Mouse (Mus musculus) adrenal gland (tissue): ENCODE measurements at regions not wholly inside any gene's neighbourhood (a gene's known extent, or its start where the extent isn't known, plus 50 kb on each side); places are given as distances from the start of the nearest gene placed in this dataset.

Experiments used
- intact Hi-C: fragments of 180-260 bp; cut with DNase I; formaldehyde crosslinking; loops from one replicate; pipeline ENCODE4 v1.15.1; 2025

GRCm38 (mm10) chr13:53717582-53717981 lies 244.7 kb upstream of the Msx2 start:
- intact Hi-C loops = no loop called here

- intact Hi-C loops = no loop called here
Observed at GRCm38 (mm10) chr13:53717086-53717485, 244.2 kb upstream of the Msx2 start.

DNA sequence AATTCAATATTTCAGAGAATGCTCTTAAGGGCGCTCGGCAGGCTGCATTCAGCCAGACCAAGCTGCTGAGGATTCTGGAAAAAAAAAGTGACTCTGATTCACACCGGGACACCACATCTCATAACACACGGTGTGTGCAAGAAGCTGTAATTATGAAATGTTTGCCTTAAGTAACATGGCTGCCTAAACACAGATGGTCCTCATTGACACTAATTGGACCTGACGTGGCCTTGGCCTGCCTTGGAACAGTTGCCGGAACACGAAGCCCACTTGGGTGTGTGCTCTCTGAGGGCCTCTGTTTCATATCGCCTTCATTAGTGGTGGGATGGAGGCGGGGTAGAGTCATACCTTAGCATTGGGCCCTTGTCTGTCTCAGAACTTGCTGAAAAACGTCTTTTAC lies 236.2 kb upstream of the Msx2 start:
- intact Hi-C loops = no loop called here

- intact Hi-C loops = no loop called here
Observed at GRCm38 (mm10) chr13:53707548-53707947, 234.7 kb upstream of the Msx2 start.

GRCm38 (mm10) chr13:53704104-53704503 lies 231.2 kb upstream of the Msx2 start:
- intact Hi-C loops = no loop called here

GRCm38 (mm10) chr13:53700236-53700635 lies 227.4 kb upstream of the Msx2 start:
- intact Hi-C loops = no loop called here

GRCm38 (mm10) chr13:53697954-53698353 lies 225.1 kb upstream of the Msx2 start:
- intact Hi-C loops = no loop called here

DNA sequence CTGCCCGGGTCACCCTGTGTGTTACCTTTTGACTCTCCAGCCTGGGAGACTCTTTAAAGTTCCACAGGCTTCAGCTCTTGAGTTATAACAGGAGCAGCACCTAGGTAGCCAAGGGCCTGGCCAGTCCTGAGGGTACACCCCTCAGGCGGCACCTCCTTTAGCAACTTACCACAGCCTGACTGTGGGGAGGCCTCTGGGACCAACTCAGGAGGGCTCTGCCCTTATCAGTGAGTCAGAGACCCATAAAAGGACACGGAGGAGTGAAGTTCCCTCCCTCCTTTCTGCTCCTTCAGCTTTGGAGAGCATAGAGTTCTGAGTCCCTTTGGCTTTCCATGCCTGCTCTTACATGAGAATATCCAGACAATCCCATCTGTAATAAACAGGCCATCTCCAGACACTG lies 222.5 kb upstream of the Msx2 start:
- intact Hi-C loops = no loop called here

DNA sequence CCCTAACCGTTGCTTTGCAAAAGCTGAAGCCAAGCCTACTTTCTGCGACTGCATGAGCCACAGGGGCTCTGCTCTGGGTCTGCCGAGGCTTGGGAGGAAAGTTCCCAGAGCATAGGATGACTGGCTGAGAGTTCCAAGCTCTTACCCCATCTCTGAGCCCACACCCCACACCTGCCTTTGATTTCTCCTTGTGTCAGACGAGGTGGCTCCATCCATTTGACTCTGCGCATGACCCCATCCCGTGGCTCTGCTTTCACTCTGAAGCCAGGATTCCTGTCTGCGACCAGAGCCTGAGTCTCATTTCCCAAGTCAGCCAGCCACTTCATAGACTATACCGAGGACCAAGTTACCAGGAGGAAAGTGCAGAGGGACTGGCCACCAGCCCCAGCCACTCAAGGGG lies 216.1 kb upstream of the Msx2 start:
- intact Hi-C loops = loop anchor here (5.0 kb wide), 2 partner anchors 227 to 247 kb away; no protein-coding TSS in a partner anchor

DNA sequence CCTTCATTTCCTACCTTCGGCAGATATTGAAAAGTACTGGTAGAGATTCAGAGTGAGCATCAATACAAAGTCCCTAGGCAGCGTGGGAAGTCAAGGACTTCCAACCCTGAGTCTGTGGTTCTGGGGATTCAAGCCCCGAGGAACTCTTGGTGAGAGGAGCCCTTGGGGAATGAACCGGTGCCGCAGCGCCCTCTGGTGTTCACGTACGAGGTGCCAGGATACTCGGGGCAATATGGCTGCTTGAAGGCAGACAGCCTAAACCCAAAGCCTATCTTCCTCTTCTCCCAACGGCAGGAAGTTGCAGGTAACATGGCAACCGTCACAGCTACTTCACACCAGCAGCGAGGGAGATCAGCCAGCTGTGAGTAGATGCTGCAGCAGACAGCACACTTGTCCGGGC lies 215.6 kb upstream of the Msx2 start:
- intact Hi-C loops = loop anchor here (5.0 kb wide), 2 partner anchors 226 to 246 kb away; no protein-coding TSS in a partner anchor

GRCm38 (mm10) chr13:53684498-53684897 lies 211.6 kb upstream of the Msx2 start:
- intact Hi-C loops = no loop called here

- intact Hi-C loops = no loop called here
Observed at GRCm38 (mm10) chr13:53677187-53677586, 204.3 kb upstream of the Msx2 start.

DNA sequence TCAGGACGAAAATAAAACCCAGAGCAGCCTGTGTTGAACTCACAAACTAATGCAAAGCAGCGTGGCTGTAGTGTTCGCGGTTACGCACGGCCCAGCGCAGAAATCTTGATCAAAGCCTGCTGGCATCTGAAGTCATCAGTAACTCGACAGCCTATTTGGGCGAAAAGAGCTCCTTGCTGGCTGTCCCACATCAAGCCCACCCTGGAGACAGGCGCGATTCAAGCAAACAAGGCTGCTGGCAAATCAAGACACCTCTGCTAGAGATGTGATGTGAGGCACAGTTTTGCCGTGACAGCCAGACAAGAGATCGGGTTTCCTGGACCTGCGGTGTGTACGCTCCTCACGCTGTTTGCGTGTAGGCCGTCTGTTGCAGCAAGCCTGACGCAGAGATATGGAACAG lies 197.5 kb upstream of the Msx2 start:
- intact Hi-C loops = no loop called here

- intact Hi-C loops = no loop called here
Observed at GRCm38 (mm10) chr13:53667518-53667917, 194.6 kb upstream of the Msx2 start.

- intact Hi-C loops = no loop called here
Observed at GRCm38 (mm10) chr13:53665592-53665991, 192.7 kb upstream of the Msx2 start.

GRCm38 (mm10) chr13:53664631-53665230 lies 191.9 kb upstream of the Msx2 start:
- intact Hi-C loops = no loop called here

DNA sequence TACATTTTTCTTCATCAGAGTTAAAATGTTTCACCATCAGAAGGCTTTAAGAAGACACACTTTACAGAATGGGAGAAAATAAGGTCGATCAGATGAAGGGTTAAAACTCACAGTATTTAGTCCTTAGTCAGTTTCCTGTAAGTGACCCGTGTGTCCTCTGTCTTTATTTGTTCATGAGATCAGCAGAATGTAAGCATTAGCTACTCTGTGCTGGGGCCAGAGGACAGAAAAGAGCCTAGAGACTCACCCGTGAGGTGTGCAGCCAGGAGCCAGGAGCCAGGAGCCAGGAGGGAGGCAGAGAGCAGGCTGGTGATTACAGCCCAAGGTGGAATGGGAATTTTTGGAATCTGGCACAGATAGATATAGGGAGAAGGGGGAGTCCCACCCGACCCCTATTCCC lies 180.0 kb upstream of the Msx2 start:
- intact Hi-C loops = no loop called here

- intact Hi-C loops = no loop called here
Observed at GRCm38 (mm10) chr13:53648353-53648752, 175.5 kb upstream of the Msx2 start.

- intact Hi-C loops = no loop called here
Observed at GRCm38 (mm10) chr13:53642557-53642956, 169.7 kb upstream of the Msx2 start.

DNA sequence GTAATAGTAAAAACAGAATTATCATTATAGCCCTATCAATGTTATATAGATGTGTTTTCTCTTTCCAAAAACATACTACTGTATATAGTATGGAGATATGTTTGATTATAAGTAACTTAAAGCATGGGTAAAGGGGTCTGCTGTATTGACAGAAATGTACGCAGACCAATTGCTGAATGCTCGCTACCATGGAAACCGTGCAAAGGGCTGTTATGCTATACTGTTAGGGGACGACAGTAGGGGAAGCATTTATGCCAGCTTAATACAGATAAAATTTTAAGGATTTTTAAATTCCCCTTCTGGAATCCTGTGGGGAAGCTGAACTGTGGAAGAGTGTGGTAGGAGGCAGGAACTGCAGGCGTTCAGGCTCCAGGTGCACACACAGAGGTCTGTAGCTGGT lies 166.7 kb upstream of the Msx2 start:
- intact Hi-C loops = no loop called here

DNA sequence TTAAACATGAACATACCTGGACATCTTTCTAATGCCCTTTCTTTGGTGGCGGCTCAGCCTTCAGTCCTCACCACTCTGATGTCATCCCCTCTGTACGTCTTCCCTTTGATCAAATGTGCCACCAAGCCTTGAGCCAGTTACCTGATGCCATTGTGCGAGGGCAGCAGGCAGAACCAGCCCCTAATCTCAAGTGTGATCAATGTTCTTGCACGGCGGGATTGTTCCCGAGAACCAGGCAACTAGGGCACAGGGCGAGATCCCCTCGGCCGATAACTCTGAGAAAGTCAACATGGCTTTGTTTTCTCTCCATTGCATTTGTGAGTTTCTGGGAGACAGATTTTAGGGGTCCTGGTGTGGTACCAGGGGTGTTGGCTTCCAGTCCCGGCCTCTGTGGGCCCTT lies 166.2 kb upstream of the Msx2 start:
- intact Hi-C loops = no loop called here

DNA sequence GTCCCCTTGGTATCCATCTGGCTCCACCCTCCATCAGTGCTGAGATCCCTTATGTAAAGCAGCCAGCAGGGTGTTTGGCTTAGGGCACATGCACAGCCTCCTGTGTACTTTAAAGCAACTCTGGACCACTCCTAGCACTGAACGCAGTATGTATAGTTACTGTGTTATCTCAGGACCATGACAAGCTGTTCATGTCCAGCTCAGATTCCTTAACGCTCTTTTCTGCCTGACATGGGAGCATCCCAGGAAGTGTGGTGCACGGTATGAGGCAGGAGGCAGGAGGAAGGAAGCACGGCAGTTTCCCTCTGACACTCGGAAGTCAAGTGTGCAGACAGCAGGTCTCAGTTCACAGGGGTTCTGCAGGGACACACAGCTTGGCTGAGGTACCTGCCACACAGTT lies 163.1 kb upstream of the Msx2 start:
- intact Hi-C loops = no loop called here

DNA sequence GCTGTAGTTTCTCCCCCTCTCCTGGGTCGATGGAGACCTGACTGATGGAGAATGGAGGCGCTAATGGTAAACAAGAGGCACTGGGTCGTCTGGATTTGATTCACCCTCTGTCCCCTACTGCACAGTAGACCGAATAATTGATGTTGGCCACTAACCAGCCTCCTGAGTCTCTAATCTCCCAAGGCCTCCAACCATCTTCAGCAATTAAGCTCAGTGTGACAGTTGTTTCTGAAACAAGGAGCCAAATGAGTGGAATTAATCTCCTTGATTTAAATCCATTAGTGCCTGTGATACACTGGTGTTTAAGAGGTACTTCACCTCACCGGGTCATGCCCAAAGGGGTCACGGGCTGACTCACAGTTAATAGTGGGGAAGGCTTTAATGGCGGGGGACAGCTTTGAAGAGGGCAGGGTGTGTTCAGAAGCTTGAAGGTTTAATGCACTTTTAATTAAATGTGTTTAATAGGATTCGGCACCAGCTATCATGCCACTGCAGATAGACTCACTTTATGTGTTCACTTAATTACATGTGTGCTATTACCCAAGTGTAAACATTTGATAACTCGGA lies 161.8 kb upstream of the Msx2 start:
- intact Hi-C loops = no loop called here

DNA sequence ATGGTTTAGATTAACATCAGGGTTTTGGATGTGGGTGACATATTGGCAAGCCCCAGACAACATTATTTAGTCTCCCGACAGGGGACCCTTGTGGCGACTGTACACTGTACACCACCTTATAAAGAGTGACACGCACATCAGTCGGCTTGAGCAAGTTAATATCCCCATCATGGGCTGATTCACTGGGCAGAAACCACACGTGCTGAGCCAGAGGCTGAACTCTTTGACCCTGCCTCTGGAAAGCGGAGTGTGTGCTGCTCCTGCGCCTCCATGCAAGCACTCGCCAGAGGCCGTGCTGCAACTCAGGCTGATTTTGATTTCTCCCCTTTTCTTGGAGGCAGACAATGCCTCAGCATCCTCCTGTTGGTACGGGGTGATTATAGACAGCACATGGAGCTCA lies 125.2 kb upstream of the Msx2 start:
- intact Hi-C loops = no loop called here
